Mouse (Mus musculus) spleen, adult 12 weeks (tissue): Measurements from ENCODE around the gene Lsmem1.
"Not testable (repeated sequence)": the region's sequence is repeated elsewhere in the genome, so short reads cannot be mapped to it uniquely, and the experiment has no call there.

ENCODE experiments used
- DNase-seq: peaks from one replicate; pipeline ENCODE4 v3.0.0; 2022; ENCODE audit warnings: low spot score

Lsmem1 gene

DNA sequence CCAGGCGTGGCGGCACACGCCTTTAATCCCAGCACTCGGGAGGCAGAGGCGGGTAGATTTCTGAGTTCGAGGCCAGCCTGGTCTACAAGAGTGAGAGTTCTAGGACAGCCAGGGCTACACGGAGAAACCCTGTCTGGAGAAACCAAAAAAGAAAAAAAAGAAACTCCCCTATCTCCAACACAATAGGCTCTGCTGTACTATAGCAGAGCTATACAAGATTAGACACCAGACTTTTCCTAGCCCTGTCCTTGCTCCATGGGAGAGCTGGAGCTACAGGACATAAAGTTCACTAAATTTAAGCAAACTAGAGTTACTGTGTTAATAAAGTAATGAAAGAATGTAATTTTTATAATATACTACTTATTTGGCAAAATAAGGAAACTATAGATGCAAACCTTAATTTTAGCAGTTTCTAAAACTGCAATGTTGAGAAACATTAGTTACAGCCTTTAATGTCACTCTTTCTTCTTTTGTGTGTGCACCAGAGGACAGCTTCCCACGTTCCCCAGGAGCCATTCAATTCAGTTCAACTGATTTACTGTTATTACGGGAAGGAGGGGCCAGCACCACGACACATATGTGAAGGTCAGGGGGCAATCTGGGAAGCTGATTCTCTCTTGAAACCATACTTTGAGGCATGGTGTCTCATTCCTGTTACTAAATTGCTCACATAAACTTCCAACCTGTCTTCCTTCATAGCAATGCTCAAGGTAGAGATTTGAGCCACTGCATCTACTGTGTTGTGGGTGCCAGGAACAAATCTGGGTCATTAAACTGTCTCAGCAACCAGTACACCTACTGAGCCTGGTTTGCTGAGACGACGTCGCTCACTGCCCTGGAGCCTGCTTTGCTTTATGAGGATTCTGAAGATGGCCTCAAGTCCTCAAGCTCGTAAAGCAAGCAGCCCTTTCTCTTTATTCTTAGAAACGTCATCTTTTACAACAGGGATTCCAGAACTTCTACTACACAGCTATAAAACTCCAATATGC lies 15.9 kb upstream of the Lsmem1 start:
- DNase-seq = no peak

DNA sequence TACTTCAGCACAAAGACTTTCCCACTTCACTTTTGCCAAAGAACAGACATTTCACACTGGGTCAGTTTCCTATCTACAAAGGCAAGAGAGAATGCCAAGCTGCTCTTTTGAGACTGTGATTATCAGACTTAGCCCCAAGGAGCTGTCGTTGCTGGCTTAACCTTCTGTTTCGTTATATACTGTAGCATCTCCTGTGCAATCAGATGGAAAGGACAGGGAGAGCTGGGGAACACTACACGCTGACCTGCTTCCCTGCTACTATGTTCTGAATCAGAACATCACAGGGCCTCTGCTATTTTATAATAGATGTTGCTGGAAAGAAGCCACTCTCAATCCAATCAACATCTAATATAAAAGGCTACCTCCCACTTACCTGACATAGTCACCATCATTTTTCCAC lies 9.8 kb upstream of the Lsmem1 start:
- no peak for DNase-seq

DNA sequence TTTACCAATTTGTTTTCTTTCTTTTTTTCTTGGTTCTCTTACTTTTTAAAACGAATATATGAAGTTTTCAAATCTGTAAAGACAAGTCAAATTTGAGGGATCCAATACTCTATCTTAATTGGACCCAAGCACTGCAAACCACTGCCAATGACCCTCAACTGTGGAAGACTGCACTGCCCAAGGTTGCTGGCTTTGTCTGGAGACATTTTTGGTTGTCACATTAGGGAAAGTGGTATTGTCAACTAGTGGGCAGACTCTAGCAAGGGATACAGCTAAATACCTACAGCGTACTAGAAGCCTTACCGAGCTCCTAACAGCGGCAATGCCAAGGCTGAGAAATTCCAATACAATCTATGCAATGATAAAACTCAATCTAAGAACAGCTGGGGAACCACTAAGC lies 8.6 kb upstream of the Lsmem1 start:
- no peak for DNase-seq

DNA sequence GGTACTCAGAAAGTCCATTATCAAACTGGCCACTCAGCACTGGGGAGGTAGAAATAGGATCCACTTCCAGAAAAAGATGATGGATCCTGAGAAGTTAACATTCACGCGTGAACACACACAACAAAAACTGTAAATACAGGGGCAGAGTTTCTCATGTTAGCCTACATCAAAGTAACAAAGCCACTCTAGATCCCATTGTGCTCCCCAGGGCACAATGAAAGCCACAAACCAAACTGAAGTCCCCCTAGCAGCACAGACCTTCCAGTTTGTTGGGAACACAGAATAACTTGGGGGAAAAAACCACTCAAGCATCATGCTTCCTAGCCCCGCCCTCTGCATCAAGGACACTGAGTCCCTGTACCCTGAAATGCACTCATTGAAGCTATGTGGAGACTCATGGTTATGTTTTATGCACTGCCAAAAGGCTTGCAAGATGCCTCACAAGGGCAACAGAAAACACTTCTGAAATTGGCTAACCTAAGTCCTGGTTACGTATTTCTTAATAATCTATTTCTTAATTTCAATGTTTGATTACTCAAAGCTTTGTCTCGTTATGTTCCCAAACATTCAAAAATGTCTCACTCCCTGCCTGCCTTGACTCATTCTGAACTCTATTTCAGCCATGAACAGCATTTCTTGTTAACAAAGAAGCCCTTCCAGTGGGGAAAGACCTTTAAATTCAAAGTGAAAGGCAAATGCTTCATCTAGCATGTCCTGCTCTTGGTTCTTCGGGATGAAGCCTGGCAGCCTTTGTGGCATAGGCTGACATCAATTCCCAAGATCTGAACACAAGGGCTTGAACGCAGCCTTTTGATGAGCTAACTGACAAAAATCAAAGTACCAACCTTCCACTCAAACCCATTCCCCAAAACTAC lies 3.1 kb upstream of the Lsmem1 start:
- no peak for DNase-seq

DNA sequence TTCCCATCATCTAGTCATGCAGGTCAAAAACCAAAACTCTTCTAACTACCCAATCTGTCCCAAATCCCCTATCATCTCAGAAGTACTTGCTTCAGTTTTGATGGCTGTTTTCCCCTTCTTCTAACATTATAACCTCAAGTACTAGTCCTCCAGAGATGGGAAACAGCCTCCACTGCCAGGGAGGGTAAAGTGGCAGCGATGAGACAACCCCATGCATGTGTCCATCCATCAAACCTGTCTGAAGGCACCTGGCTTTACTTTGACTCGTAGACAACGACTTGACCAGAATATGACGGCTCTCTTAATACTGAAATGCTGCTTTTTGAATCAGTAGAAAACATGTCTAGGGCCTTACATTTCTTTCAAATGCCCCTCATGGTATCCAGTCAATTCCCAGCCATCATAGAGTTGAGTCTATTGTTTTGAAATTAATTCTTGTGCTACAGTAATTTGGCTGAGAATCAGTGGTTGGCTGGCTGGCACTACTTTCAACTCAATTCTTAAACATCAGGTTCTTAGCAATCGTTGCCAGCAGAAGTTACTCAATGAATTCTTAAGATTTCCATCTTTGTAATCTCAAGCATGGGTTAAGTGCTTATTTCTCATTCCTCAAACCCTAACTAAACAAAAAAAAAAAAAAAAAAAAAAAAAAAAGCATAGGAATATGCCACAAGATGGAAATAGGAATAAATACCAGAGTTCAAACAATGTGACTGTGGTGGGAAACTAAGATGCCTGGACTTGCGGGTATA lies 1.4 kb upstream of the Lsmem1 start:
- no peak for DNase-seq

DNA sequence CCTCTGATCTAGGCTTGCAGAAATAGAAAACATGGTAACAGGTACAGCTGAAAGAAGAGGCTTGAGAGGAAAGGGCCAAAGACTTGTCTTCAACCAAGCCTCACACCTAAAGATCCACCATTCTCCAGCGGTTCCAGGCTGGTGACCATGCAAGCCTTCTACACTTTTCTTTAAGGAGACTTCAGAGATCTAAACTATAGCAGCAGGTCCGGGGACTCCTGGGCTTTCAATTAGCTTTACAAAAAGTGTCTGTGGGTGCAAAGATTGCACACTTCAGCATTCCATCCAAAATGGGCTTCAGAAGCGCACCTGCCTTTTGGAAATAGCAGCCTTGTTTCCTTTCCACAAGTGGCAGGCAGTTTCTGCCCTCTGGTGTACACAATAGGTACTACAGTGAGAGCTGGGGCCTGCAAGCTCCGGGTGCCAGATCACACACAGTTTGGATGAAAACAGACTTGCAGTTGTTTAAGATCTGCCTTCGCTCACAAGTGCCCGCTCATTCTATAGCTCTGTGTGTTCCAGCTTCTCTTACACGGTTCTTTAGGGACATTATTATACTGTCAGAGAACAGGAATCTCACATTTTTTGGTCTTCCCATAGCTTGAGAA lies 609 bp upstream of the Lsmem1 start:
- DNase-seq = peak; percentile 29

DNA sequence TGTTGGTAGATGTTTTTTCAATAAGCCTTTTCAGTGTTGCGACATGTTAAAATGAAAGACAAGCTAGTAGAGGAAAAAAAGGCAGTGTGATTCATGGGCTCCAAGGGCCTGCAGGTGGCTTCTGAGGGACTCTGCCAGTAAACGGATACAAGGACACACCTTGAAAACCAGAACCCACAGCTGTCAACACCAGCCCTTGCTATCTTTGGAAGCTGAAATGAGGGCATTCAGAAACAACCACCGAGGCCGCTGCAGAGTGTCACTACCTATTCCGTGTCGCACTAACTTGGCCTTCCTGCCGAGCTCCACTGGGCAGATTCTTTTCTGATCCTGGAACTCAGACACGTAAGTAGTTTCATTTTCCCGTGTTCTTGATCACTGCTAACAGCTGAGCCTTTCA lies 863 bp downstream of the Lsmem1 start:
- DNase-seq = no peak

DNA sequence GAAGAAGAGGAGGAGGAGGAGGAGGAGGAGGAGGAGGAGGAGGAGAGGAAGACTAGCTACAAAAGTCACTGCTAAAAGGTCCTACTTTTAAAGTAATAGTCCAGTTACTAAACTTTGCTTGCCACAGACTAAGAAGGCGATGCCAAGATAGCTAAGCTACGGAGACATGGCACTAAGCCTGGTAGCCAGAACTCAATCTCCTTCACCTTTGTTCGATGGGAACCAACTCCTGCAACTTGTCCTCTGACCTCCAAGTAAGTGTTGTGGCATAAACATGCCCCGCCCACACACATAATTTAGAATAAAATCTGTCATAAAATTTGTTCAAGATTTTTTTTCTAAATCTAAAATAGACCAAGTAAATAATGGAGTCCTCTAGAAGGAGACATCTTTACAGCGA lies 1.3 kb downstream of the Lsmem1 start:
- no peak for DNase-seq

DNA sequence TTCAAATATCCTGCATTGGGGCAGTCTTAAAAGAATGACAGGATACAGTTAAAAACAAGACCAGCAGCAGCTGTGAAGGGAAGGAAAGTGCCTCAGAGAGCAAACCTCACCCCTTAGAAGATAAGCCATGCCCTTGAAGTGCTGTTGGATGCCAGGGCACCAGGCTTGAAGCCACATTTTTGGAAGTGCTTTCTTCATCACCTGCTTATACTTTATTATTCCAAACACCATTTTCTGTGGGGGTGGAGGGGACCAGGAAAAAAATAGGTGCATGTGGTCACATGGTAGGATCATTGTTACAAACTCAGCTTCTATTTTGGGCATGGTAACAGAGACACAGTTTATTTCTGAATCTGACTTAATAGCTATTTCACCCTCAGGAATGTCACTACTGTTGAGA lies 1.8 kb downstream of the Lsmem1 start:
- DNase-seq = no peak

DNA sequence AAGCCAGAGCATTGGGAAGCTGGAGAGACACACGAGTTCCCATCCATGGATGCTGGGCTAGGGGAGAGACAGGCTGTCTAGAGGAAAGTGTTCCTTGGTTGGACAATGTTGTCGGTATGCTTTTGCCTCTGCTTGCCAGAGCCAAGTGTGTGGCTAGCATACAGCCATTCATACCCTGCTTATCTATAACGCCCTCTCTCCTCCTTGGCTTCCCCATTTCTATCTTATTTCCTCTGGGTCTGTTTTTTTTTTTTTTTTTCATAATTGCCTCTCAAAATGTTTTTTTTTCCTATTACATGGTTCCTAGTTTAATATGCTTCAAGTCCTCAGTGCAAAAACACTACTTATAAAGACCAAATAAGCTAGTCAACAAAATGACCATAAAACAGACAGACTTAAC lies 13.8 kb downstream of the Lsmem1 start:
- no peak for DNase-seq

DNA sequence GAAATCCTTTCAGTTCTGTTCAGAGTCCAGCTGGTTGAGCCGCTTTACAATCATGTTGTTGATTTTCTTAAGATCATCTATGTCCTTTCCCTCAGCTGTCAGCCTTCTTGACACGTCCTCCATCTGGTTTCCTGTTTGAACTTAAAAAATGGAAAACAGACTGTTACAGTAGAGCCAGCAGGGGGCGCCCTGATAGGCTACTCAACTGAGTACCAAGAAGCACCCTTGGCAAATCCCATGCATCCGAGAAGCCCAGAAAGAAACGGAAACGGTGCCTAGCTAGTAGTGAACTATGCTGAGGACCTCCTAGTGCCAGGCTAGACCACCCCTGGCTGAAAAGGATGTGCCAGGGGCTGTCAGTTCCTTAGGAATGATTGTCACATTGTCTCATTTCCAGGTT lies 22.2 kb downstream of the Lsmem1 start:
- no peak for DNase-seq

DNA sequence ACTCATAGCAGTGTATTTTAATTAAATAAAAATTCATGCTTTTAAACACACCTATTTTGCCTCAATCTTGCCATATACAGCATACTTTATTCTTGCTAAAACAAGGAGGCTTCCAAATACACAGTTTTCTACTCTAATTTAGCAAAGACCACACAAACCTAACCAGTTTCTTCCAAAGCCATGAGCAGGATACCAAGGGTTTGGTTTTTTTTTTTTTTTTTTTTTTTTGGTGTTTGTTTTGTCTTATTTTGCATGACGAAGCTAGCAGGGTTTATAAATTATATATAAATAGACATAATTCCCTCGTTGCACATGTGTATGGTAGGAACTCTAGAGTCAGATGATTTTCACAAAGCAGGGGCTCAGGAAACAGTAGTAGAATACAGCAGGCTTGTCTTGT lies 23.1 kb downstream of the Lsmem1 start:
- DNase-seq = no peak

DNA sequence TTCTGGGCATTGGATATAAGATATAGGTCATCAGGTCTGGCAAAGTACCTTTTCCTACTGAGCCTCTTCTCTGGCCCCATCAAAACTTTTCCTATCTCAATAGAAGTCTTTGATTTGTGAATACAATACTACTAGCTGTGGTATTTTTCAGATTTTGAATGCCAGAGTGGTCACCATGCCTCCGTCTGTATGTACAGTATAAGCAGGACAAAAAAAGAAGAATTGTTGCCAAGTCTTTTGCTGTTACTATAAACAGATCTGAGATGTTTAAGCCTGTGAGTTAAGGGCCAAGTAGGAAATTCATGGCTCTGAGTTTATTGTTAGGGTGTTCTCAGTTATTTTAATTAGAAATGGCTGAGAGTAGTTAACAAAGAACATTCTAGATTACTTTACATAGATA lies 24.1 kb downstream of the Lsmem1 start:
- DNase-seq = not testable (repeated sequence)

DNA sequence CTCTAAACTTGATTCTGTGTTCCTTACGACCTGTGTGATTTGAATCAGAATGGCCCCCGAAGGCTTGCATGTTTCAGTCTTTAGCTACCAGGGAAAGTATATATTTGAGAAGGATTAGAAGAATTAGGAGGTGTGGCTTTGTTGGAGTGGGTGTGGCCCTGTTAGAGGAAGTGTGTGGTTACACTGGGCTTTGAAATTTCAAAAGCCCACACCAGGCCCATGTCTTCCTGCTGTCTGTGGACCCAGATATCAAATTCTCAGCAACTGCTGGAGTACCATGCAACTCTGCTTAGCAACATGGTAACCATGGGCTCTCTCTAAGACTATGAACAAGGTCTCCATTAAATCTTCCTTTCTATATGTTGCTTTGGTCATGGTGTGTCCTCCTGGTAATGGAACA lies 27.7 kb downstream of the Lsmem1 start:
- no peak for DNase-seq

DNA sequence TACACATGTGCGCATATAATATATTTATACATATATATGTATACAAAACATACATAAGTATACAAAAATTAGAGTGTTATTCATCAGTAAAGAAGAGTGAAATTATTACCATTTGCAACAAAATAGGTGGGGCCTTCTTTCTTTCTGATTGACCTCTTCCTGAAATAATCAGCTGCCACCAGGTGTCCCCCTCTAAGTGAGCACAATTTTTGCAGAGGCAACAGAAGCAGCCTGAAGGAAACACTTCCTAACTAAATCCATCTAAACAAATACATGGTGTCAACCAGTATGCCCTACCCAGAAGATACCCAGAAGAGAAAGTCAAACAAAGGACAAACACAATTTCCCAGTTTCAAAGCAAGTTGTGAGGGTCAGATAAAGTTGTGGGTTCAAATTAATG lies 29.6 kb downstream of the Lsmem1 start:
- no peak for DNase-seq

DNA sequence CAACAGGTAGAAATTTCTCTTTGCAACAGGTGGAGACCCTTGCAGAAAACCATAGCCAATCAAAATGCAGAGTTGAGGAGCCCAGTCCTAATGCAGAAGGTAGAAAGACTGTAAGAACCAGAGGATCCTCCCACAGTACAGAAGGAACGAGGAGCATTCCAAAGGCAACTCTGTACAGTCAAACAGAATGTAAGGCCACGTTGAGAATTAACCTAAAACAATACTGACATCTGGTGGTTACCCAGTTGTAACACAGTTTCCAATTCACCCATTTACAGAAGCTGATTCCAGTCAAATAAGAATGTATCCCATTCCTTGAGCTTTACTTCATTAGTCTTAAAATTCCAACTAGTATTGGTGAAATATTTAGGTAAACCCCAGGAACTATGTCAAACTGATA lies 34.7 kb downstream of the Lsmem1 start:
- DNase-seq = no peak

DNA sequence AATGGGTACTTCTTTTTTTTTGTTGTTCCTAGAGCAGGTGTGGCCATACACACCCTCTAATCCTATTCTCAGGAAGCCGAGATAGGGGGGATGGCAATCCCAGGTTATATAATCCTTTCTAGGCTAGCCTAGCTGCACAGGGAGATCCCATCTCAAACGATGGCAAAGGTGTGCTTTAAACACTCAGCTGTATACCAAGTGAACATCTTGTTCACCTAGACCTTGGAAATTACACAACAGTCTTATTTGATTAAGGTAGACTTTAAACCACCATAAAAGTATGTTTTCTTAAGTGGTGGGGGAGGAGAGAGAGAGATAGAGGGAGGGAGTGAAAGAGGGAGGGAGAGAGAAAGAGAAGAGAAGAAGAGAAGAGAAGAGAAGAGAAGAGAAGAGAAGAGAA lies 38.5 kb downstream of the Lsmem1 start:
- DNase-seq = no peak

DNA sequence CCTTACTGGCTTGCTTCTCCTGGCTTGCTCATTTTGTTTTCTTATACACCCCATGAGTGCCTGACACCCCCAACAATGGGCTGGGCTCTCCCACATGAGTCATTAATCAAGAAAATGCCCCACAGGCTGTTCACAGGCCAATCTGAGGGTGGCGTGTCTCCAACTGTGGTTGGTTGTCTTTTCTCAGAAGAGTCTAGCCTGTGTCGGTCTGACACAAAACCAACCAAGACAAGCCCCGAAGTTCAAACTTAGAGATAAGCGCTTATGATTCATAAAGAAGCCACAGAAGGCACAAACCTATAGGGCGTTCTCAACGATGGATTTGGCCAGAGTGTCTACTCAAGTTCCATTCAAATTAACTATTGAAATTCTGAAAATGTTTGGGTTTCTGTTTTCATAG lies 45.1 kb downstream of the Lsmem1 start:
- DNase-seq = no peak

DNA sequence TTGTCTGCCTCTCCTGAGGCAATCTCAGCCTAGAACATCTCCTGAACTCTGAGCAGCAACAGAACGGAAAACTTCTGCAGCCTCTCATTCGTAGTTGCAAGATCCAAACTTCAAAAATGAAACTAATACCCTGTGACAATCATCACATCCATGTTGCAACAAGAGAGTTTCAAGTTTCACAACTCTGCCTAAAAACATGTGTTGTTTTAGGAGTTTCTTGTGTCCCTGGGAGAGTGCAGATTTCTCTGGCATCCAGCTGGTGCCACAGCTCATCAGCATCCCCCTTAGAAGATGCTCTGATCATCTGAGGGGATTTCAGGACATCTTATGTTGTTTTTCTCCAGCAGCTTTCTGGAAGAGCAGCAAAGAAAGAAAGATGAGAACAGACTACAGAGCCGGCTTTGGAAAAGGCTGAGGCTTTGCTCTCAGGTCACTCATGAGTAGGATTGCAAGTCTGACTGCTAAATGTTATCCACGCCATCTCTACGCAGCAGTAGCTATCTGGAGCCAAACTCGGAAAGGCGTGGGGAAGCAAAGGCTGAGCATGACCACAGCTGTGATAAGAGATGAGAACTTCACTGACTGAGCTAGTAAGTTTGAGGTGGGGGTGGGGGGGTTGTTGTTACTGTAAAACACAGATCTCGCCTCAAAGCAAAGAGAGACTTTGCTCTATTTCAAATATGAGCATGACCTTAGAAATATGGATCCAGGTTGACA lies 46.8 kb downstream of the Lsmem1 start:
- no peak for DNase-seq

DNA sequence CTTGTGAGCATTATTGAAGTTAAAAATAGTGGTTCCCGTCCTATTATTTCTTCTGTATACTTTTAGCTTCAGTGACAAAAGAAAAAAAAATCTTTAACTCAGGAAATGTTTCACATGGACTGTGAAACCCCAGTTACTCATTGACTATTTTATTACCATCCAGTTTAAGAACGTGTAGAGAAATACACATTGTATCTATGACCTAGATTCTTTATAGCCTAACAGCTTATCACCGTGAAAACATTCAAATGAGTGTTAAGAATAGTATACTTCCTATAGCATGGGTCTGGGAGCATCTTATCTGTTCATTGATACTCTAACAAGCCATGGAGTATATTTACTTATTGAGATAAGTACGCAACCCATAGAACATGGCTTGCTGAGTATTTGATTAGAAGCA lies 52.0 kb downstream of the Lsmem1 start:
- no peak for DNase-seq

DNA sequence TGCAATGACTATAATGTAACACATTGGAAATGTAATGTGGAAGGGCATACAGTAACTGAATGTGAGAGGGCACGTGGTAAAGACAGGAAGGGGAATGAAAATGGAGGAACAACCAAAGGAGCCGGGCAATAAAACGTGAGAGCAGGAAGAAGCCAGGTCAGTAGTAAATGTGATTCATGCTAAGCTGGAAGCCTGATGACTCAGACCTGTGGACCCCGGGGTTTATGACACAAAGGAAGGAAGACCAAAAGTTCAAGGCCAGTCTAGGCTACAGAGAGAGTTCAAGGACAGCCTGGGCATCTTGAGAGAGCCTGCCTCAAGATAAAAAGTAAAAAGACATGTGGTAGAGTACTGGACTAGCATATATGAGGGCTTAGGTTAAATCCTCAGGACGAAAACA lies 52.8 kb downstream of the Lsmem1 start:
- DNase-seq = no peak
